Mouse (Mus musculus) neural tube, embryonic 13.5 days (tissue): ENCODE data around the gene Macf1. TPM values are rescaled to one million over a fixed set of nuclear protein-coding genes. Genes with fewer than 3 reads are reported as not detected.
"Not testable (repeated sequence)": the region's sequence is repeated elsewhere in the genome, so short reads cannot be mapped to it uniquely, and the experiment has no call there.

Source experiments
- ATAC-seq: fragments of 200-750 bp; cut with Nextera tagmentation; 2 replicates; pipeline ENCODE4 v1.8.0; 2017; ENCODE audit warnings: low read depth, mild to moderate bottlenecking, moderate TSS enrichment, moderate library complexity
- H3K27ac ChIP-seq: fragments of 300-500 bp; sonication (generic); replicated peaks from 2 replicates; pipeline ENCODE4 v1.5.1; 2015; ENCODE audit warnings: moderate library complexity, mild to moderate bottlenecking, inconsistent platforms
- H3K27me3 ChIP-seq: fragments of 300-500 bp; sonication (generic); 2 replicates; pipeline ENCODE4 v1.6.1; 2015; ENCODE audit warnings: mild to moderate bottlenecking, inconsistent platforms
- H3K36me3 ChIP-seq: fragments of 300-500 bp; sonication (generic); 2 replicates; pipeline ENCODE4 v1.6.1; 2015; ENCODE audit warnings: mild to moderate bottlenecking, inconsistent platforms
- H3K4me1 ChIP-seq: fragments of 300-500 bp; sonication (generic); replicated peaks from 2 replicates; pipeline ENCODE4 v1.6.1; 2015; ENCODE audit warnings: inconsistent platforms
- H3K4me2 ChIP-seq: fragments of 300-500 bp; sonication (generic); 2 replicates; pipeline ENCODE4 v1.6.1; 2015; ENCODE audit warnings: inconsistent platforms, mild to moderate bottlenecking, moderate library complexity
- H3K4me3 ChIP-seq: fragments of 300-500 bp; sonication (generic); 2 replicates; pipeline ENCODE4 v1.5.1; 2015; ENCODE audit warnings: mild to moderate bottlenecking, inconsistent platforms
- H3K9ac ChIP-seq: fragments of 300-500 bp; sonication (generic); 2 replicates; pipeline ENCODE4 v1.6.1; 2015; ENCODE audit warnings: moderate library complexity, mild to moderate bottlenecking, inconsistent platforms
- H3K9me3 ChIP-seq: fragments of 300-500 bp; sonication (generic); 2 replicates; pipeline ENCODE4 v1.6.1; 2016; ENCODE audit warnings: inconsistent platforms
- WGBS: fragments of 180-500 bp; shearing (Covaris S2); methylation state at CpG from one replicate; pipeline ENCODE4 v1.1.7; 2015; 5-methylcytosine and 5-hydroxymethylcytosine counted together
- polyA plus RNA-seq: library from polyadenylated mRNA; unstranded; fragments of >200 nt; fragmentation: Nextera tagmentation; extraction: Ambion mirVana; gene quantifications from 2 replicates; pipeline ENCODE4 v1.2.1, GENCODE M21; 2015

Macf1 gene
- polyA plus RNA-seq, 1 experiment from 2014 or later, result 57.7 TPM

- no peaks in the 10 kb centered on the region for H3K4me1 ChIP-seq
- ATAC-seq, result no peak
- H3K4me3 ChIP-seq, result no peak overlapping the region
- WGBS, result 86% methylated on average over 6 of the region's 6 CpGs
- no peak overlapping the region for H3K9ac ChIP-seq
- no peak overlapping the region for H3K27ac ChIP-seq
- no peak overlapping the region for H3K4me2 ChIP-seq
- 0 out of 2 replicates have a peak, but pooled peaks cover 5% of the 10 kb centered on the region for H3K36me3 ChIP-seq
- H3K27me3 ChIP-seq, result no peaks in the 10 kb centered on the region
- H3K9me3 ChIP-seq, result no peaks in the 10 kb centered on the region
These were observed 35.0 kb downstream of the Macf1 start for GRCm38 (mm10) chr4:123649131-123649530.

DNA sequence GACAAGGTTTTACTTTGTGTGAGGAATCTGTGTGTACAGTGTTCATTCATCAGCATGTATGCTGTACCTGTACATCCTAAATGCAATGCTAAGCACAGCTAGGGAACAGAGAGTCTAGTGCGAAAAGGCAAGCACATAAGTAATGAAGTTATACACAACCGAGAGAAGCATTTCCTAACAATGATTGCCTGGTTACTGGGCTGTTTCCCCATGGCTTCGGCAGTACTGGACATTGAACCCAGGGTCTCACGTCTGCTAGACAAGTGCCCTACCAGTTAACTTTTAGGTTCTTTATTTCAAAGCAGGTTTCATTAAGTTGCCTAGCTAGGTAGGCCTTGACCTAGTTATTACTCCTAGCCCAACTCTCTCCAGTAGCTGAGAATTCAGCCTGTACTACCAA is 36.5 kb downstream of the Macf1 start:
- Histone ChIP-seq H3K4me1 (peaks cover 10% of the 10 kb centered on the region), H3K4me2 (no peak overlapping the region), H3K4me3 (no peak overlapping the region), H3K9ac (no peak overlapping the region), H3K27ac (no peak overlapping the region), H3K9me3 (no peaks in the 10 kb centered on the region), H3K36me3 (0 out of 2 replicates have a peak, but pooled peaks cover 5% of the 10 kb centered on the region), H3K27me3 (no peaks in the 10 kb centered on the region)
- WGBS, result 89% methylated on average over 4 of the region's 4 CpGs
- ATAC-seq, result no peak

GRCm38 (mm10) chr4:123647109-123647508 is 37.1 kb downstream of the Macf1 start:
- H3K9me3 ChIP-seq, result no peaks in the 10 kb centered on the region
- ATAC-seq, result no peak
- no peak overlapping the region for H3K4me2 ChIP-seq
- H3K4me1 ChIP-seq, result peaks cover 13% of the 10 kb centered on the region
- no peak overlapping the region for H3K27ac ChIP-seq
- WGBS, result 92% methylated on average over 2 of the region's 2 CpGs
- H3K36me3 ChIP-seq, result 0 out of 2 replicates have a peak, but pooled peaks cover 5% of the 10 kb centered on the region
- no peaks in the 10 kb centered on the region for H3K27me3 ChIP-seq
- H3K9ac ChIP-seq, result no peak overlapping the region
- no peak overlapping the region for H3K4me3 ChIP-seq

GRCm38 (mm10) chr4:123645246-123645845 is 38.8 kb downstream of the Macf1 start:
- no peak overlapping the region for H3K4me2 ChIP-seq
- H3K9me3 ChIP-seq, result no peaks in the 10 kb centered on the region
- ATAC-seq, result no peak
- H3K27me3 ChIP-seq, result no peaks in the 10 kb centered on the region
- 0 out of 2 replicates have a peak, but pooled peaks cover 5% of the 10 kb centered on the region for H3K36me3 ChIP-seq
- H3K4me1 ChIP-seq, result peaks cover 13% of the 10 kb centered on the region
- H3K27ac ChIP-seq, result no peak overlapping the region
- no peak overlapping the region for H3K9ac ChIP-seq
- WGBS, result 89% methylated on average over 3 of the region's 3 CpGs
- no peak overlapping the region for H3K4me3 ChIP-seq

GRCm38 (mm10) chr4:123643561-123643960 is 40.6 kb downstream of the Macf1 start:
- Histone ChIP-seq H3K4me1 (peaks cover 13% of the 10 kb centered on the region), H3K36me3 (peaks cover 6% of the 10 kb centered on the region; the same call in 1 of the 2 replicates), H3K9ac (no peak overlapping the region), H3K27me3 (no peaks in the 10 kb centered on the region), H3K4me2 (no peak overlapping the region), H3K27ac (no peak overlapping the region), H3K4me3 (no peak overlapping the region), H3K9me3 (no peaks in the 10 kb centered on the region)
- 84% methylated on average over 6 of the region's 6 CpGs for WGBS
- ATAC-seq, result no peak

DNA sequence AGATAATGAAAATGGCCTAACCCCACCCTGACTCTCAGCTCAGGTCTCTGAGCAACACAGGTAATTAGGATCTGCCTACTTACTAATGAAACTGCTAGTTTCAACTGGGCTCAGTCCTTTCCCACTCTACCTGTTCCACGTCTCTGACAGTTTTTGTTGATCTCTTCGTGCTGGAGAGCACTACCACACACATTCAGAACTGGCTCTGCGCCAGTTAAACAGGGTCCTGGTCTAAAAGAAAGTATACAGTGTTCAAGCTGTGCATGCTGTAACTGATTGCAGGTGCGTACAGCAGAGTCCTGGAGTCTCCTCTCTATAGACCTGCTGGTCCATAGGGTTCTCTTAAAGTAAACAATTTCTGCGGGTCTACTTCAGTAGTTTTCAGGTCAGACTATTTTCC is 41.3 kb downstream of the Macf1 start:
- H3K9me3 ChIP-seq, result no peaks in the 10 kb centered on the region
- no peak for ATAC-seq
- no peaks in the 10 kb centered on the region for H3K27me3 ChIP-seq
- H3K4me3 ChIP-seq, result no peak overlapping the region
- H3K27ac ChIP-seq, result no peak overlapping the region; the same call in 1 of the 2 replicates
- WGBS, result 80% methylated on average over 5 of the region's 5 CpGs
- H3K9ac ChIP-seq, result no peak overlapping the region
- peaks cover 12% of the 10 kb centered on the region; the same call in 1 of the 2 replicates for H3K36me3 ChIP-seq
- H3K4me1 ChIP-seq, result peaks cover 13% of the 10 kb centered on the region
- H3K4me2 ChIP-seq, result no peak overlapping the region

DNA sequence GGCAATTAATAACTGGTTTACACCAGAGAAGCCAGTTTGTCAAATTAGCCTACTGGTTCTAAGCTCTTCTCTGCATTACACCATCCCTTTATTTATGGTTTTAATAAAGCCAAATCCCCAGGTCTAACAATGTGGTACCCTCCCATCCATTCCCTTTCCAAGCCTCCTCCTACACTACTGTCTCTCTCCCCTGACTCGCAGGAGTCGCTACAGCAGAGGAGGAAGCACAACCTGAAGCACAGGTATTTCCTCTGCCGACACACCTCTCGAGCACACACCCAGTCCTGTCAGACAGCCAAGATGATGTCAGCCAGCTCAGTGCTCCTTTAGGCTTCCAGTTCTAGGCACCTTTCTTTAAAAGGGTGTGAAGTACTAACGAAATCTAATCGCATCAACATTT is 47.0 kb downstream of the Macf1 start:
- no peak overlapping the region for H3K9ac ChIP-seq
- peaks cover 12% of the 10 kb centered on the region; the same call in 1 of the 2 replicates for H3K36me3 ChIP-seq
- 95% methylated on average over 6 of the region's 6 CpGs for WGBS
- peak overlapping the region; percentile 15; the same call in 1 of the 2 replicates for H3K27ac ChIP-seq
- no peaks in the 10 kb centered on the region for H3K27me3 ChIP-seq
- peak; percentile 25; the same call in 1 of the 2 replicates for ATAC-seq
- no peak overlapping the region for H3K4me2 ChIP-seq
- H3K4me3 ChIP-seq, result no peak overlapping the region
- peaks cover 6% of the 10 kb centered on the region for H3K4me1 ChIP-seq
- H3K9me3 ChIP-seq, result no peaks in the 10 kb centered on the region

DNA sequence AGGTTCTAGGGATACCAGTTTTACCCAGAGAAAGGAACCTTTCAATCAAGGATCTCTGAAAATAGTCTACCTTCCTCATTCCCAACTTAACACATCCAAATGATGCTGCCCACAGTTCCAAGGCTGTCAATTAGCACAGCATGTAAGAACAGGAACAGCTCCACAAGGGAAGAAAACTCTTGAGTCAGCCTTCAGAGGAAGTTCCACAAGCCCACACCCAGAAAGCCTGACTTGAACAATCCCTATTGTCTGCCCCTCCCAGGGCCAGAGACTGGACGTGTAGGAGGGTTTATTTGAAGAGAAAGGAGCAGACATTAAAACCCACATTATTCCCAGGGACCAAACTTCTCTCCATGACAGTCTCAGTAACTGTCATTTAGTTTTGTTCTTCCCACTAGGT is 48.7 kb downstream of the Macf1 start:
- peaks cover 6% of the 10 kb centered on the region for H3K4me1 ChIP-seq
- no peaks in the 10 kb centered on the region for H3K27me3 ChIP-seq
- no peak for ATAC-seq
- H3K9ac ChIP-seq, result no peak overlapping the region
- no peak overlapping the region for H3K27ac ChIP-seq
- no peak overlapping the region for H3K4me2 ChIP-seq
- 17% methylated on average over 1 of the region's 1 CpGs for WGBS
- H3K36me3 ChIP-seq, result peaks cover 12% of the 10 kb centered on the region; the same call in 1 of the 2 replicates
- no peak overlapping the region for H3K4me3 ChIP-seq
- no peaks in the 10 kb centered on the region for H3K9me3 ChIP-seq

- Histone ChIP-seq H3K9ac (no peak overlapping the region), H3K4me2 (no peak overlapping the region), H3K27me3 (no peaks in the 10 kb centered on the region), H3K4me1 (peaks cover 6% of the 10 kb centered on the region), H3K27ac (peak overlapping the region; percentile 29; the same call in 1 of the 2 replicates), H3K4me3 (no peak overlapping the region), H3K36me3 (peaks cover 12% of the 10 kb centered on the region; the same call in 1 of the 2 replicates), H3K9me3 (no peaks in the 10 kb centered on the region)
- ATAC-seq, result no peak
- WGBS, result 63% methylated on average over 3 of the region's 3 CpGs
These were observed 49.7 kb downstream of the Macf1 start for GRCm38 (mm10) chr4:123634436-123634835.

- H3K4me1 ChIP-seq, result peaks cover 6% of the 10 kb centered on the region
- no peak overlapping the region for H3K4me2 ChIP-seq
- H3K9ac ChIP-seq, result no peak overlapping the region
- H3K9me3 ChIP-seq, result no peaks in the 10 kb centered on the region
- no peak for ATAC-seq
- H3K4me3 ChIP-seq, result no peak overlapping the region
- H3K27me3 ChIP-seq, result no peaks in the 10 kb centered on the region
- WGBS, result 86% methylated on average over 4 of the region's 4 CpGs
- H3K27ac ChIP-seq, result peak overlapping the region; percentile 29
- peaks cover 7% of the 10 kb centered on the region; the same call in 1 of the 2 replicates for H3K36me3 ChIP-seq
These were observed 50.3 kb downstream of the Macf1 start for GRCm38 (mm10) chr4:123633874-123634273.

- H3K4me2 ChIP-seq, result no peak overlapping the region
- peaks cover 6% of the 10 kb centered on the region for H3K4me1 ChIP-seq
- H3K27me3 ChIP-seq, result no peaks in the 10 kb centered on the region
- no peak for ATAC-seq
- no peak overlapping the region for H3K4me3 ChIP-seq
- H3K36me3 ChIP-seq, result peaks cover 3% of the 10 kb centered on the region; the same call in 1 of the 2 replicates
- H3K9me3 ChIP-seq, result no peaks in the 10 kb centered on the region
- WGBS, result 38% methylated on average over 3 of the region's 3 CpGs
- H3K27ac ChIP-seq, result 0 out of 2 replicates have a peak overlapping the region, but pooled peaks have one; percentile 14
- no peak overlapping the region for H3K9ac ChIP-seq
These were observed 50.8 kb downstream of the Macf1 start for GRCm38 (mm10) chr4:123633370-123633769.

GRCm38 (mm10) chr4:123632116-123632515 is 52.0 kb downstream of the Macf1 start:
- H3K4me3 ChIP-seq, H3K4me2 ChIP-seq, H3K27ac ChIP-seq, H3K4me1 ChIP-seq, H3K9ac ChIP-seq, H3K27me3 ChIP-seq, H3K9me3 ChIP-seq, H3K36me3 ChIP-seq, ATAC-seq: not testable (repeated sequence)
- WGBS, result 93% methylated on average over 5 of the region's 6 CpGs

- no peak overlapping the region for H3K9ac ChIP-seq
- H3K9me3 ChIP-seq, result no peaks in the 10 kb centered on the region
- no peaks in the 10 kb centered on the region for H3K27me3 ChIP-seq
- no peak overlapping the region for H3K4me2 ChIP-seq
- H3K27ac ChIP-seq, result no peak overlapping the region
- no peak for ATAC-seq
- H3K4me1 ChIP-seq, result peaks cover 6% of the 10 kb centered on the region
- 77% methylated on average over 3 of the region's 3 CpGs for WGBS
- H3K36me3 ChIP-seq, result no peaks in the 10 kb centered on the region
- no peak overlapping the region for H3K4me3 ChIP-seq
These were observed 52.5 kb downstream of the Macf1 start for GRCm38 (mm10) chr4:123631654-123632053.
